Mouse (Mus musculus) neural tube, embryonic 13.5 days (tissue): ENCODE measurements at regions not wholly inside any gene's neighbourhood (a gene's known extent, or its start where the extent isn't known, plus 50 kb on each side); places are given as distances from the start of the nearest gene placed in this dataset.
A peak's percentile ranks its signal among the peaks of the same experiment; 100 is the strongest.

ENCODE experiments used
- ATAC-seq: fragments of 200-750 bp; cut with Nextera tagmentation; 2 replicates; pipeline ENCODE4 v1.8.0; 2017; ENCODE audit warnings: low read depth, mild to moderate bottlenecking, moderate TSS enrichment, moderate library complexity
- H3K27ac ChIP-seq: fragments of 300-500 bp; sonication (generic); replicated peaks from 2 replicates; pipeline ENCODE4 v1.5.1; 2015; ENCODE audit warnings: moderate library complexity, mild to moderate bottlenecking, inconsistent platforms
- H3K27me3 ChIP-seq: fragments of 300-500 bp; sonication (generic); 2 replicates; pipeline ENCODE4 v1.6.1; 2015; ENCODE audit warnings: mild to moderate bottlenecking, inconsistent platforms
- H3K36me3 ChIP-seq: fragments of 300-500 bp; sonication (generic); 2 replicates; pipeline ENCODE4 v1.6.1; 2015; ENCODE audit warnings: mild to moderate bottlenecking, inconsistent platforms
- H3K4me1 ChIP-seq: fragments of 300-500 bp; sonication (generic); replicated peaks from 2 replicates; pipeline ENCODE4 v1.6.1; 2015; ENCODE audit warnings: inconsistent platforms
- H3K4me2 ChIP-seq: fragments of 300-500 bp; sonication (generic); 2 replicates; pipeline ENCODE4 v1.6.1; 2015; ENCODE audit warnings: inconsistent platforms, mild to moderate bottlenecking, moderate library complexity
- H3K4me3 ChIP-seq: fragments of 300-500 bp; sonication (generic); 2 replicates; pipeline ENCODE4 v1.5.1; 2015; ENCODE audit warnings: mild to moderate bottlenecking, inconsistent platforms
- H3K9ac ChIP-seq: fragments of 300-500 bp; sonication (generic); 2 replicates; pipeline ENCODE4 v1.6.1; 2015; ENCODE audit warnings: moderate library complexity, mild to moderate bottlenecking, inconsistent platforms
- H3K9me3 ChIP-seq: fragments of 300-500 bp; sonication (generic); 2 replicates; pipeline ENCODE4 v1.6.1; 2016; ENCODE audit warnings: inconsistent platforms
- WGBS: fragments of 180-500 bp; shearing (Covaris S2); methylation state at CpG from one replicate; pipeline ENCODE4 v1.1.7; 2015; 5-methylcytosine and 5-hydroxymethylcytosine counted together

DNA sequence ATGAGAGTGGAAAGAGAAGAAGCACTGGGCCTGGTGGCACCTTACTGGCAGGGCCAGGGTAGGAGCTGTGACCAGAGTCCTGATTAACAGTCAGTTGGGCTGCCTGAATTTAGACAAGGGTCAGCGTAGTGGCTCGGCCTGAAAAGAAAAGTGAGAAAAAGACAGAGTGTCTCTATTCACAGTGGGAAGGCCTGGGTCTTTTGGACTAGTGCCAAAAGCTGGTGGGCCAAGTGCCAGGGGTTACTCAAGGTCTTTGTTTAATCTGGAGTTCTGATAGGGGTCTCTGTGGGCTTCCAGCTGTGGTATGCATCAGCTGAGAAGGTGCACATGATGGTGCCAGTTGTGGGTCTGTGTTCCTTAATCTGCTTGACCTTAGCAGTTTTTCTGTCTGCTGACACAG is 2129.4 kb upstream of the Pcdh20 start:
- no peak overlapping the region for H3K4me2 ChIP-seq
- WGBS, result 28% methylated on average over 2 of the region's 2 CpGs
- H3K4me1 ChIP-seq, result peaks cover 6% of the 10 kb centered on the region; the same call in 1 of the 2 replicates
- H3K27me3 ChIP-seq, result no peaks in the 10 kb centered on the region
- no peak overlapping the region for H3K9ac ChIP-seq
- no peaks in the 10 kb centered on the region for H3K36me3 ChIP-seq
- H3K27ac ChIP-seq, result no peak overlapping the region
- no peak overlapping the region for H3K4me3 ChIP-seq
- ATAC-seq, result peak; percentile 56; the same call in 1 of the 2 replicates
- no peaks in the 10 kb centered on the region for H3K9me3 ChIP-seq
